Mouse (Mus musculus) forebrain, embryonic 11.5 days (tissue): ENCODE data around the gene 2310022B05Rik. TPM values are rescaled to one million over a fixed set of nuclear protein-coding genes. Genes with fewer than 3 reads are reported as not detected.

Experiments used
- ATAC-seq: fragments of 200-750 bp; cut with Nextera tagmentation; replicated peaks from 2 replicates; pipeline ENCODE4 v1.8.0; 2017; ENCODE audit warnings: moderate TSS enrichment; ENCODE audit not compliant: low FRiP score
- DNase-seq: peaks from one replicate; pipeline ENCODE4 v3.0.0-alpha.2; 2017; ENCODE audit warnings: low spot score
- H3K27ac ChIP-seq: fragments of 300-500 bp; sonication (generic); 2 replicates; pipeline ENCODE4 v1.5.1; 2014; ENCODE audit warnings: low read depth, low read length
- H3K27me3 ChIP-seq: fragments of 300-500 bp; sonication (generic); 2 replicates; pipeline ENCODE4 v1.6.1; 2014; ENCODE audit warnings: mild to moderate bottlenecking, low read length, mixed read lengths; ENCODE audit not compliant: control insufficient read depth, insufficient read depth
- H3K36me3 ChIP-seq: fragments of 300-500 bp; sonication (generic); 2 replicates; pipeline ENCODE4 v1.6.1; 2014; ENCODE audit warnings: mild to moderate bottlenecking, low read length, moderate library complexity, mixed read lengths; ENCODE audit not compliant: control insufficient read depth, insufficient read depth
- H3K4me1 ChIP-seq: fragments of 300-500 bp; sonication (generic); replicated peaks from 2 replicates; pipeline ENCODE4 v1.6.1; 2014; ENCODE audit warnings: low read length, mixed read lengths; ENCODE audit not compliant: control insufficient read depth, insufficient read depth
- H3K4me2 ChIP-seq: fragments of 300-500 bp; sonication (generic); 2 replicates; pipeline ENCODE4 v1.6.1; 2014; ENCODE audit warnings: low read depth, mild to moderate bottlenecking, low read length, moderate library complexity, mixed read lengths; ENCODE audit not compliant: severe bottlenecking
- H3K4me3 ChIP-seq: fragments of 300-500 bp; sonication (generic); 2 replicates; pipeline ENCODE4 v1.5.1; 2014; ENCODE audit warnings: low read depth, low read length
- H3K9ac ChIP-seq: fragments of 300-500 bp; sonication (generic); 2 replicates; pipeline ENCODE4 v1.6.1; 2014; ENCODE audit warnings: low read length
- H3K9me3 ChIP-seq: fragments of 300-500 bp; sonication (generic); 2 replicates; pipeline ENCODE4 v1.6.1; 2016; ENCODE audit warnings: low read length, mixed read lengths; ENCODE audit not compliant: control insufficient read depth
- WGBS: fragments of 180-500 bp; shearing (Covaris S2); extraction: QIAGEN DNeasy Blood & Tissue Kit; methylation state at CpG from one replicate; pipeline ENCODE4 v1.1.7; 2014; 5-methylcytosine and 5-hydroxymethylcytosine counted together
- polyA plus RNA-seq: library from polyadenylated mRNA; unstranded; fragments of >200 nt; fragmentation: Nextera tagmentation; extraction: Ambion mirVana; gene quantifications from 2 replicates; pipeline ENCODE4 v1.2.1, GENCODE M21; 2014

Gene 2310022B05Rik
- polyA plus RNA-seq, 1 experiment from 2014 or later, result 23.5 TPM

DNA sequence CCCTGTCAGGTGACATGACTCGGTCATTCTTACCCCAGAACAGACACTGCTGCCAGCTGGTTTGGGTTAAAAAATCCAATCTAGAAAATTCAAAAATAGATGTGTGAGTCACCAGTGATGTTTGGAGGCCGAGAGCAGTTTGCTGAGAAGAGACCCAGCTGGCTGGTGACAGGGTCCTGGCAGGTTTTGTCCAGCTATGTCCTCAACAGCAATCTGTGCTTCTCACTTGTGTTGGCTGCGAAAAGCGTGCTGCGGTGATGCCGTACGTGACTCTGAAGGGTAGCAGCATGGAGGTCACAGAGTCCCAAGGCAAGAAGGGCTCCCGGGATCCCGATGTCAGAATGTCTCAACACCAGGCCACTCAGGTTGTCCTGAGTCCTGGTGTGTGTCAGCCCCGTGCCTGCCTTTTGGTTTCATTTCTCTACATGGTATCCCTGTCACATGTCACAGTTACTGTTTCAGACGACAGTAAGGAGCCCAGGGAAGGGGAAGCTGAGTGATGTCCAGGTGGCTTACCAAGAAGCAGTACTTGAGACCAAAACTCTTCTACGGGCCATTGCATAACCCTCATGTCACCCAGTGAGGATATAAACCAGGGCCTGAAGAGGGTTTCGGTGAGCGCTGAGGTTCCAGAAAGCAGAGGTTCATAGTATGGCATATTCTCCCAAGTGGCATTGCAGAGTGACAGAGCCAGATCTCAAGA, 30.0 kb downstream of the 2310022B05Rik start:
- H3K4me3 ChIP-seq, result no peak overlapping the region
- ATAC-seq (no peak), DNase-seq (no peak)
- H3K4me2 ChIP-seq, result no peak overlapping the region
- no peaks in the 10 kb centered on the region for H3K36me3 ChIP-seq
- H3K27ac ChIP-seq, result no peak overlapping the region
- H3K9me3 ChIP-seq, result no peaks in the 10 kb centered on the region
- H3K9ac ChIP-seq, result no peak overlapping the region
- 87% methylated on average over 14 of the region's 14 CpGs for WGBS
- no peaks in the 10 kb centered on the region for H3K4me1 ChIP-seq
- no peaks in the 10 kb centered on the region for H3K27me3 ChIP-seq

DNA sequence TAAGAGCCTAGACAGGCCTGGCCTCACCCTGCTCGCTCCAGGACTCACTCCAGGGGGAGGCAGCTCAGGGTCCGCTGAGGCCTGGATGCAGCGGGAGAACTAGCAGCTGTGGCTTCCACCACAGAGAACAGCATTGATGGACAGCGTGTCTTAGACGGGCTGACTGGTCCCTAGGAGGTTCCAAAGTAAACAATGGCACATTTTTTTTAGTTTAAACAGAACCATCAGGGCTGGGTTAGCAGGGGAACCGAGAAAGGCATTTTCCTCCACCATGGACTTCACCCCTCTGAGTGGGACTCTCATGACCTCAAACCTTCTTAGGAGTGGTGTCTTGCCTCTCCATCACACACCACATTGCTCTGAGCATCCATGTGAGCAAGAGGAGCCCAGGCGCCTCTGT, 31.2 kb downstream of the 2310022B05Rik start:
- no peaks in the 10 kb centered on the region for H3K4me1 ChIP-seq
- no peaks in the 10 kb centered on the region for H3K36me3 ChIP-seq
- 50% methylated on average over 7 of the region's 7 CpGs for WGBS
- no peak overlapping the region for H3K4me2 ChIP-seq
- no peak overlapping the region for H3K4me3 ChIP-seq
- no peaks in the 10 kb centered on the region for H3K9me3 ChIP-seq
- H3K27ac ChIP-seq, result no peak overlapping the region
- ATAC-seq (no peak), DNase-seq (no peak)
- H3K9ac ChIP-seq, result no peak overlapping the region
- no peaks in the 10 kb centered on the region for H3K27me3 ChIP-seq

DNA sequence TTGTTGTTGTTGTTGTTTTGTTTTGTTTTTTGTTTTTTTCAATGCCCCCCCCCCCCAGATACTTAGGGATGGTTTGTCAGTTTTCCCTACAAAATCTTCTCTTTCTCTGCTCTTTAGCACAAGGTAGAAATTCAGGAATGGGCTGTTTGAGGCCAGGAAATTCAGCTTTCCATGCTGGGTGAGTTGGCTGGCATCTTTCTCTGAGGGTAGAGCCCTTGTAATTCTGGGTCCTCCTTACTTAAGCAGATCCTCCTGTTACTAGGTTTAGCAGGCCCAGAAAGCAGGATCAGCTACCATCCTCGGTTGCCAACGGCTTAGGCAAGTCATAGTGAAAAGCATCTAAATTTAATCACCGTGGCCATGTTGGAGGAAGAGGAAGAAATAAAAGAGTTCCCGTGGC, 32.3 kb downstream of the 2310022B05Rik start:
- H3K4me3 ChIP-seq, result no peak overlapping the region
- no peak for DNase-seq
- ATAC-seq, result no peak
- no peak overlapping the region for H3K9ac ChIP-seq
- H3K4me2 ChIP-seq, result no peak overlapping the region
- no peak overlapping the region for H3K27ac ChIP-seq
- H3K27me3 ChIP-seq, result no peaks in the 10 kb centered on the region
- 88% methylated on average over 4 of the region's 4 CpGs for WGBS
- no peaks in the 10 kb centered on the region for H3K36me3 ChIP-seq
- no peaks in the 10 kb centered on the region for H3K4me1 ChIP-seq
- H3K9me3 ChIP-seq, result no peaks in the 10 kb centered on the region

DNA sequence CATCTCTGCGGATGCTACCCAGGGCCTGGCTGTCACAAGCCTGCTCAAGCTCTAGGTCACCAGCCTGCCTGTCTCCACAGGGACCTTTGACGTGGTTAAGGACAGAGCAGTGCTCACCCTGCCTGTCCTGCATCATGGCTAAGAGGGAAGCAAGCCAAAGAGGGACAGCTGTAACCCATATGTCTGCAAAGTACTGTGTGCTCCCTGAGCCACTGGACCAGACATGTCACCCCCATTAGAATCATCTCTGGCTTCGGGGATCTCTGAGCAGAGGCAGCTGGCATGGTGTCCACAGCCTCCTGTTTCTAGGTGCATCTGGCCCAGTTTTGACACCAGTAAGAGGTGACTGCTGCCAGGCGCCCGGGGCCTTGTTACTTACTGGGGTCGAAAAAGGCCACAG, 32.7 kb downstream of the 2310022B05Rik start:
- Histone ChIP-seq H3K27ac (no peak overlapping the region), H3K4me1 (no peaks in the 10 kb centered on the region), H3K4me2 (no peak overlapping the region), H3K9ac (no peak overlapping the region), H3K9me3 (no peaks in the 10 kb centered on the region), H3K4me3 (no peak overlapping the region), H3K36me3 (no peaks in the 10 kb centered on the region), H3K27me3 (no peaks in the 10 kb centered on the region)
- DNase-seq (no peak), ATAC-seq (no peak)
- 89% methylated on average over 6 of the region's 6 CpGs for WGBS

DNA sequence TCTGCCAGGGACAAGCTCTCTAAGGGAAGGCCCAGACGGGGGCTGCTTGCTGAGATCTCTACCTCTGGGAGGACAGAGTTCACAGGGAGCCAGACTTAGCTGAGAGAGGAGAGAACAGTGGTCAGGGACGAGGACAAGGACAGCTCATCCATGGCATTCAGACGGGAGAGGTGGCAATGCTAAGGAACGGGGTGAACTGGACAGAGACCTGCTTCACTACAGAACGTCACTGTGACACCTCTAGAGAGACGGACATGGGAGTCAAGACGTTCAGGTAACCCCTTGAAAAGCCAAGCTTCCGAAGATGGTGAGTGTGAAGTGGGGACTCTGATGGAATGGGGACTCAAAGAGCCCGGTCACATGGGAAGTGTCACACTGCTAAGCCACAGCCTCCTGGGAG, 36.9 kb downstream of the 2310022B05Rik start:
- ATAC-seq (no peak), DNase-seq (no peak)
- Histone ChIP-seq H3K9me3 (no peaks in the 10 kb centered on the region), H3K4me2 (no peak overlapping the region), H3K4me1 (no peaks in the 10 kb centered on the region), H3K4me3 (no peak overlapping the region), H3K27ac (no peak overlapping the region), H3K27me3 (no peaks in the 10 kb centered on the region), H3K36me3 (no peaks in the 10 kb centered on the region), H3K9ac (no peak overlapping the region)
- 84% methylated on average over 9 of the region's 9 CpGs for WGBS

DNA sequence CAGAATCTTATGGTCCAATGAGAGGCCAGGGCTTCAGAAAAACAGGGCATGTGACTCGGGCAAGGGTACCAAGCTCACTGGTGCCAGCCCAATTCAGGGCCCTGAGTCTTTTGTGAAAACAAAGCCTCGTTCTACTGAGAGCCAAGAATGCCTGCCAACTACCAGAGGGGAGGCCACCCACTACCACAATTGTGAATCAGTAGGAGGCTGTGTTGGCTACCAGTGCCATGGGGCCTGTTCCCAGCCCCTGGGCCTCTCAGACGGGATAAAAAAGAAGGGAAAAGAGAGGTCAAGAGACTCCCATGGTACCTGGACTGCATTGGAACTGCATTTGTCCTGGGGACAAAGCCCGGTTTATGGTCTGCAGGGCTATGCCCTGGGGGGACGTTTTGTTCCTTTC, 41.9 kb downstream of the 2310022B05Rik start:
- Histone ChIP-seq H3K4me1 (0 out of 2 replicates have a peak, but pooled peaks cover 2% of the 10 kb centered on the region), H3K4me2 (no peak overlapping the region), H3K27me3 (peaks cover under 1% of the 10 kb centered on the region; the same call in 1 of the 2 replicates), H3K27ac (no peak overlapping the region), H3K4me3 (no peak overlapping the region), H3K9ac (no peak overlapping the region), H3K9me3 (no peaks in the 10 kb centered on the region), H3K36me3 (no peaks in the 10 kb centered on the region)
- ATAC-seq (no peak), DNase-seq (no peak)
- WGBS, result 66% methylated on average over 5 of the region's 5 CpGs

DNA sequence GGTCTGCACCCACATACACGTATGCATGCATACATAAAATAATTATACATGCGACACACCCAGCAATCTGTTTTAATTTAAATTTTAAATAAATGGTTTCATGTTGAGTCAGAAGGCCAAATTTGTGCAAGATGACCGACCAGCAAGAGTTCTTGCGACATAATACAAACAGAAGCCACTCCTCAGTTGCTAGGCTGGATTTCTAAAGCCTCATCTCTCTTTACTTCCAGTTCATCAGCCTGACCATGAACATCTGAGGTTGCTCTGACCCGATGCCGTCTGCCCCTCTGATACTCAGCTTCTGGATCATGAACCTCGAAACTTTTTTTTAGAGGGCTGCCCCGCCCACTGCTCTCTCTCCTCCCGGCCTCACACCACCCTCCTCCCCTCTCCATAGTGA, 44.9 kb downstream of the 2310022B05Rik start:
- no peak overlapping the region for H3K4me3 ChIP-seq
- no peak overlapping the region for H3K27ac ChIP-seq
- peaks cover 2% of the 10 kb centered on the region; the same call in 1 of the 2 replicates for H3K27me3 ChIP-seq
- DNase-seq, result no peak
- H3K4me1 ChIP-seq, result 0 out of 2 replicates have a peak, but pooled peaks cover 2% of the 10 kb centered on the region
- H3K4me2 ChIP-seq, result no peak overlapping the region
- ATAC-seq, result no peak
- no peak overlapping the region for H3K9ac ChIP-seq
- 67% methylated on average over 9 of the region's 9 CpGs for WGBS
- no peaks in the 10 kb centered on the region for H3K36me3 ChIP-seq
- H3K9me3 ChIP-seq, result no peaks in the 10 kb centered on the region

DNA sequence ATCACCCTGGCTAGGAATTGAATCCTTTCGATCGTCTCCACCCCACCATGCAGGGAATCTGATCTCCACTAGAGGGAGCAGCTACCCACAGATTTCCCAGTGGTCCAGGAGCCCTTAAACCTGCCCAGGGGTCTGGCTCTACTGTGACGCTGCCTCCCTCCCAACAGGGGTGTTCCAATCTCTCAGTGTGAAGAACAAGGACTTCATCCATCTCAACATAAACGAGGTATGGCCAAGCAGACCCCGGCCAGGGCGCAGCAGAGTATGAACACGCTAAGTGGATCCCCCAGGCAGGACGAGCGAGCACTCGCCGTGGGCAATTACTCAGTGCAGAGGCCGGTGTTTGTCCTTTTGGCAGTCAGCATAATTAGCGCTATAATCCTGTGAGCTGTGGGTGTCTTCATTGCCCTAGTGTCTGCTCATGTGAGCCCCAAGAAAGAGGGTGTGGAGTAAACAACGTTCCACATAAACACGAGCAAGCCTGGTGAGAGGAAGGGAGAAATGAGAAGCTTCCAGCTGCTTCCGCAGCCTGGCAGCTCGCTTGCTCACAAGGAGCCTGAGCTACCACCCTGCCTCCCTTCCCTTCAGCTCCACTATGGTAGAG, 45.8 kb downstream of the 2310022B05Rik start:
- Histone ChIP-seq H3K4me3 (peak overlapping the region; percentile 24), H3K4me1 (0 out of 2 replicates have a peak, but pooled peaks cover 2% of the 10 kb centered on the region), H3K9me3 (no peaks in the 10 kb centered on the region), H3K36me3 (no peaks in the 10 kb centered on the region), H3K27ac (no peak overlapping the region), H3K27me3 (peaks cover 2% of the 10 kb centered on the region; the same call in 1 of the 2 replicates), H3K9ac (peak overlapping the region; percentile 7; the same call in 1 of the 2 replicates), H3K4me2 (peak overlapping the region; percentile 60)
- WGBS, result 12% methylated on average over 17 of the region's 17 CpGs
- peak; percentile 65 for ATAC-seq
- DNase-seq, result peak; percentile 81
